Mouse (Mus musculus) limb, embryonic 10.5 days (tissue): ENCODE data around the gene P2ry6. TPM values are rescaled to one million over a fixed set of nuclear protein-coding genes. Genes with fewer than 3 reads are reported as not detected.
A peak's percentile ranks its signal among the peaks of the same experiment; 100 is the strongest.

ENCODE experiments used
- DNase-seq: peaks from one replicate; pipeline ENCODE4 v3.0.0-alpha.2; 2017; ENCODE audit warnings: low spot score
- H3K27ac ChIP-seq: fragments of 300-500 bp; sonication (generic); 2 replicates; pipeline ENCODE4 v1.5.1; 2016; ENCODE audit warnings: mild to moderate bottlenecking
- H3K27me3 ChIP-seq: fragments of 300-500 bp; sonication (generic); 2 replicates; pipeline ENCODE4 v1.6.1; 2016; ENCODE audit warnings: low read depth, mild to moderate bottlenecking; ENCODE audit not compliant: poor library complexity, severe bottlenecking
- H3K36me3 ChIP-seq: fragments of 300-500 bp; sonication (generic); 2 replicates; pipeline ENCODE4 v1.6.1; 2016; ENCODE audit warnings: mild to moderate bottlenecking, moderate library complexity
- H3K4me1 ChIP-seq: fragments of 300-500 bp; sonication (generic); 2 replicates; pipeline ENCODE4 v1.6.1; 2016
- H3K4me3 ChIP-seq: fragments of 300-500 bp; sonication (generic); 2 replicates; pipeline ENCODE4 v1.5.1; 2016; ENCODE audit warnings: mild to moderate bottlenecking, moderate library complexity
- H3K9me3 ChIP-seq: fragments of 300-500 bp; sonication (generic); replicated peaks from 2 replicates; pipeline ENCODE4 v1.6.1; 2016; ENCODE audit warnings: mild to moderate bottlenecking
- WGBS: fragments of 180-500 bp; shearing (Covaris S2); methylation state at CpG from one replicate; pipeline ENCODE4 v1.1.7; 2016; 5-methylcytosine and 5-hydroxymethylcytosine counted together
- polyA plus RNA-seq: library from polyadenylated mRNA; unstranded; fragments of >200 nt; fragmentation: Nextera tagmentation; extraction: Ambion mirVana; gene quantifications from 2 replicates; pipeline ENCODE4 v1.2.1, GENCODE M21; 2016

The P2ry6 gene
- polyA plus RNA-seq, 1 experiment from 2014 or later, result 1.1 TPM

DNA sequence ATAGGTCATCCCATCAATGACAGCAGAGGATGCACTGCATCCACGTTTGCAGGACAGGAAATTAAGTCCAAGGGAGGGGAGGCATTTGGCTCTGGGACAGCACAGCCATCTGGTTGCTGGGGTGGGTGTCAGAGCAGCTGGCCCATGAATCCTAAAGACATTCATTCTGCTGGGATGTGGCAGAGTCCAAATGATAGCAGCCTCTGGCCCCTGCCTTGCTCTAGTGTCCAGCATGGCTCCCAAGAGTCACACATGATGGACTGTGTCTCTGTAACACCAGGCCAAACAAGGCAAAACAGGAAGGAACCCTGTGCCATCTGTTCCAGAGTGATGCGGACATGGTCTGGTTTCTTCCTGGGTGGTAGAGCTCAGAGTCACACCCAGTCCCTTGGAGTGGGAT is 22.5 kb downstream of the P2ry6 start:
- H3K4me3 ChIP-seq, result no peak overlapping the region
- H3K36me3 ChIP-seq, result no peaks in the 10 kb centered on the region
- H3K27me3 ChIP-seq, result no peaks in the 10 kb centered on the region
- no peak for DNase-seq
- no peaks in the 10 kb centered on the region for H3K9me3 ChIP-seq
- WGBS, result 67% methylated on average over 2 of the region's 2 CpGs
- peaks cover 16% of the 10 kb centered on the region for H3K4me1 ChIP-seq
- H3K27ac ChIP-seq, result no peak overlapping the region

DNA sequence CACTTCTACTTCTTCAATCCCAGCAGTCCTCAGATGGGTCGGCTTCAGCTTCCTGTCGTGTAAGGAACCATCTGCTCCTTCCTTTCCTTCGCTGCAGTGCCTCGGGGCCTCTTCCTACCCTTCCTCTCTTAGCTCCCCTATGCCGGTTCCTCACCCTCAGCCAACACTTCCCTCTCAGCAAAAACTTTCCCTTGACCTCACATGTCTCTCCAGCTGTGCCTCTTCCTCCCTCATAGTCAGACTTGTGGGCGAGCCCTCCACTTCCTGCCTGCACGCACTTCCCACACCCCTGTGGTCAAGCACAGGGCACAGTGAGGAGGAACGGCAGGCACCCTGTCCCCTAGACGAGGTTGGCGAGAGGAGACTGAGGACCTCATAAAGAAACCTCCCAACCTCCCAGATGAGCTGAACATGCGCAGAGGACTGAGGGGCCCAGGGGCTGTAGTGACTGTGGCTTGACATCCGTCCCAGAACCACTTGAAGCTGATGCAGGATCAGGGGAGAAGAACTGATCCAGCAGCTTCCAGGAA is 23.9 kb downstream of the P2ry6 start:
- 63% methylated on average over 12 of the region's 12 CpGs for WGBS
- no peaks in the 10 kb centered on the region for H3K36me3 ChIP-seq
- peaks cover 16% of the 10 kb centered on the region for H3K4me1 ChIP-seq
- no peak for DNase-seq
- peak overlapping the region; percentile 58 for H3K27ac ChIP-seq
- no peaks in the 10 kb centered on the region for H3K27me3 ChIP-seq
- no peaks in the 10 kb centered on the region for H3K9me3 ChIP-seq
- no peak overlapping the region for H3K4me3 ChIP-seq

DNA sequence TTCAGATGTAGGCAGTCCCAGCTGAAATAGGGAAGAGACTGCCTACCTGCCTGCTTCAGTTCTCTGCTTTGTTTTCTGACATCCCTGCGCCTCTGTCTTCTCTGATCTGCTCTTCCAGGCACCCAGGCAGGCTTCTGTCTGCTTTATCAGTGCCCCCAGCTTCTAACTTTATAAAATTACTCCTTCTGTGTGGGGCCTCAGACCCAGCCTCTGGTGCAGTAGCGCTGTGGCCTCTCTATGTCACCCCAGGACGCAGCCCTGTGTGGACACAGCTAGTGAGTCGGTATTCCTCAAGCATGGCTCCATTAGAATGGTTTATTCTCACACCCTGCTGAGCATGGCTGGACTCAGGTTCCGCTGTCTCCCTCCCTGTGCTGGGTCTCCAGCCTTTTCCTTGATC is 24.4 kb downstream of the P2ry6 start:
- Histone ChIP-seq H3K27me3 (no peaks in the 10 kb centered on the region), H3K4me3 (no peak overlapping the region), H3K4me1 (peaks cover 16% of the 10 kb centered on the region), H3K36me3 (no peaks in the 10 kb centered on the region), H3K9me3 (no peaks in the 10 kb centered on the region), H3K27ac (peak overlapping the region; percentile 58)
- DNase-seq, result no peak
- WGBS, result 73% methylated on average over 5 of the region's 5 CpGs

DNA sequence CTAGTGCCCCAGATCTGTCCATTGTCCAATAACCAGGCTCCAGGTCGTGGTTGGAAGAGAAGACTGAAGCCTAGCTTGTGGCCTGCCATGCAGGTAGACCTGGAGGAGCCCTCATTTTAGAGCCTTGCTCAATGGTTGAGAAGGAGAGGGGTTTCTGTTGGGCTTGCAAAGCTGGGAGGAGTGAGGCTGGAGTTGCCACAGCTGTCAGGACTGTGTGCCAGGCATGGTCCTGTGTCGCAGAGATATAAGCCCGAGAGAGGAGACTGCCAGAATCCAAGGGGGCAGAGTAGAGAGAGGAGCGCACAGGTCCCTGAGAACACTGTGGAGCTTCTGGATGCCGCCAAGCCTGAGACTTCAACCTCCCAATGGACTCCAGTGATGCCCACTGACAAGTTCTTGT is 29.7 kb downstream of the P2ry6 start:
- H3K36me3 ChIP-seq, result no peaks in the 10 kb centered on the region
- WGBS, result 91% methylated on average over 5 of the region's 5 CpGs
- peaks cover 19% of the 10 kb centered on the region for H3K4me1 ChIP-seq
- no peak overlapping the region for H3K27ac ChIP-seq
- no peak for DNase-seq
- H3K27me3 ChIP-seq, result no peaks in the 10 kb centered on the region
- H3K4me3 ChIP-seq, result no peak overlapping the region
- no peaks in the 10 kb centered on the region for H3K9me3 ChIP-seq

DNA sequence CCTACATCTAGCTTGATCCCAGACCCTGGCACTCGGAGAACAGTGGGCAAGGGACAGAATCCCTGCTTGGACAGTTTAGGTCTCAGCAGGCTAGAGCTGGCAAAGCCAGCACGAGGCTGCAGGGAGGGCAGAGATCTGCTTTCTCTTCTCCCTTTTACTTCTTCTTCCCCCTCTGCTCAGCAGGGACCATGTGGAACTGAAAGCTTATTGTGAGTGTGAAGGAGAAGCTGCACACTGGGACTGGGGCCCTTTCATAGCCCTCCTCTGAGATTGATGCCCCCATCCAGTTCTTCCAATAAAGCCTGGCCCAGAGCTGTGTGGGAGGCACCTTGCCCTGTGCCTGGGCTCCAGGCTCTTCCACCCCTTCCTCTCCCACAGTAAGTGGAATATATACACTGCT is 30.1 kb downstream of the P2ry6 start:
- WGBS, result 84% methylated on average over 2 of the region's 2 CpGs
- H3K36me3 ChIP-seq, result no peaks in the 10 kb centered on the region
- peak overlapping the region; percentile 51; the same call in 1 of the 2 replicates for H3K27ac ChIP-seq
- H3K4me3 ChIP-seq, result no peak overlapping the region
- H3K27me3 ChIP-seq, result no peaks in the 10 kb centered on the region
- no peak for DNase-seq
- H3K4me1 ChIP-seq, result peaks cover 19% of the 10 kb centered on the region
- no peaks in the 10 kb centered on the region for H3K9me3 ChIP-seq

DNA sequence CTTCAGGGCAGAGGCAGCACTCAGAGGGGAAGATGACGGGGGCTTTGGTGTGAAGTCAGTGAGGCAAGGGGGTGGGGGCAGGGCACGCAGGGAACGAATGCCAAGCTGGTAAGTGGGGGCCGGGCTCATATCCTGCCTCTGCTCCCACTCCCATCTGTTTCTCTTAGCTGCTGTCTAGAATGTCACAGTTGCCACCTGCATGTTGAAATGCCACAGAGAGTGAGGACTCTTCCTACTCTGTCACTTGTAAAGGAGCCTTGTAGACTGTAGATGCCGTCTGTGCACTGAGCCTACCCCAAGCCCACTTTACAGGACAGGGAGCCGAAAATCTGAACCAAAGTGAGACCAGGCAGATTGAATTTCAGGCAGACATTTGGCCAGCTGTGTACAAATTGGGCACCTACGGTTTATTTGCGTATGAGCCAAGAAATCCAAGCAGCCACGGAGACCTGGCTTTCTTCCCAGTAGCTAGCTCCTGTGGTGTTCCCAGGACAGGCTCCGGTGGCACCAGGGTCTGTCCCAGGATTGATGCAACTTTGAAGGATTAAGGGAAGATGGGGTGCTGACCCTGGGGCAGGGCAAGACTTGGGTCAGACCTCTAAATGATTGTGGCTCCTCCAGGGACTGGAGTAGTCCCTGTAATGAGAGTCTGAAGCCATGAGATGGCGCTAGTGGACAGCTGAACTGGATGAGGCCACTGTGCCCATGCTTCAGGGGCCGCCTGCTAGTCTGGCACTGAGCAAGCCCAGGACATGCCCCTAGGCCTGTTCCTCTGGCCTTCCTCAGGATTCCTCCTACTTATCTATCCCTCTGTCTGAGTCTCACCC is 31.4 kb downstream of the P2ry6 start:
- WGBS, result 52% methylated on average over 12 of the region's 12 CpGs
- Histone ChIP-seq H3K9me3 (no peaks in the 10 kb centered on the region), H3K36me3 (no peaks in the 10 kb centered on the region), H3K4me1 (peaks cover 19% of the 10 kb centered on the region), H3K27ac (peak overlapping the region; percentile 51), H3K4me3 (no peak overlapping the region), H3K27me3 (no peaks in the 10 kb centered on the region)
- DNase-seq, result peak; percentile 75

DNA sequence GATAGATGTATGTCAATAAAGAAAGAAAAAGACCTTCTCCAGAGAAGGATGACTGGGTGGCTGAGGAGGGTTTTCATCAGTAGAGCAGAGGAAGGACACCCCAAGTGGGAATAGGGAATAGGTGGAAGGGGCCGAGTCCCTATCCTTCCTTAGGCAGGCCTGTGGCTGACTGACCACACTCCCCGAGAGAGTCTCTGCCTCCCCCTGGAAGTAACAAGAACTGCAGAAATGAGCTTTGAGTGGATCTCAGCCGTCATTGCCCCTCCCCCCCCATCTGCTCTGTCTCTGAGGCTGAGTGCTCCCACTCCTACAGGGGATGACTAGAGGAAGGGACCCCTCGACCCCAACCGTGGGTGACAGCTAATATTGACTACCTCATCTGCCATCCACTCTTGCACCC is 33.3 kb downstream of the P2ry6 start:
- WGBS, result 37% methylated on average over 5 of the region's 5 CpGs
- H3K4me1 ChIP-seq, result peaks cover 19% of the 10 kb centered on the region
- DNase-seq, result no peak
- H3K36me3 ChIP-seq, result no peaks in the 10 kb centered on the region
- no peaks in the 10 kb centered on the region for H3K9me3 ChIP-seq
- H3K4me3 ChIP-seq, result no peak overlapping the region
- H3K27ac ChIP-seq, result no peak overlapping the region
- no peaks in the 10 kb centered on the region for H3K27me3 ChIP-seq

GRCm38 (mm10) chr7:100938106-100938505 is 36.3 kb downstream of the P2ry6 start:
- no peaks in the 10 kb centered on the region for H3K27me3 ChIP-seq
- peaks cover 15% of the 10 kb centered on the region for H3K4me1 ChIP-seq
- no peaks in the 10 kb centered on the region for H3K9me3 ChIP-seq
- no peak overlapping the region for H3K27ac ChIP-seq
- no peak overlapping the region for H3K4me3 ChIP-seq
- H3K36me3 ChIP-seq, result no peaks in the 10 kb centered on the region
- DNase-seq, result no peak
- 90% methylated on average over 16 of the region's 16 CpGs for WGBS

DNA sequence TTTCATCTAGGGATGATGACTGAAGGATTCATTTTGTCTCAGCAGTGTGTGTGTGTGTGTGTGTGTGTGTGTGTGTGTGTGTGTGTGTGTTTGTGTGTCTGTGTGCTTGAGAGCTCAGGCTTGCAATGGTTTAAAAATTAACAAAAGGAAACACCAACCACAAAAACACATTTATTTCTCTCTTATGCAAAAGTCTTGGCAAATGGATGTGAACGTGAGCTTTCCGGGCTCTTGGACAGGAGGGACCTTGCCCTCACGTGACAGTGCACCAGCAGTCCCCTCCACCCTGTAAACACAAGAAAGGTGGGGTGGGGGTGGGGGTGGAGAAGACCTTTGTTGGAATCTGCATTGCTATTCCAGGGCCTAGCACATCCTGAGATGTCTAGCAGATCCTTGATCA is 37.0 kb downstream of the P2ry6 start:
- Histone ChIP-seq H3K36me3 (no peaks in the 10 kb centered on the region), H3K4me1 (peaks cover 14% of the 10 kb centered on the region), H3K27me3 (no peaks in the 10 kb centered on the region), H3K4me3 (no peak overlapping the region), H3K9me3 (no peaks in the 10 kb centered on the region), H3K27ac (no peak overlapping the region)
- no peak for DNase-seq
- WGBS, result 91% methylated on average over 3 of the region's 3 CpGs

DNA sequence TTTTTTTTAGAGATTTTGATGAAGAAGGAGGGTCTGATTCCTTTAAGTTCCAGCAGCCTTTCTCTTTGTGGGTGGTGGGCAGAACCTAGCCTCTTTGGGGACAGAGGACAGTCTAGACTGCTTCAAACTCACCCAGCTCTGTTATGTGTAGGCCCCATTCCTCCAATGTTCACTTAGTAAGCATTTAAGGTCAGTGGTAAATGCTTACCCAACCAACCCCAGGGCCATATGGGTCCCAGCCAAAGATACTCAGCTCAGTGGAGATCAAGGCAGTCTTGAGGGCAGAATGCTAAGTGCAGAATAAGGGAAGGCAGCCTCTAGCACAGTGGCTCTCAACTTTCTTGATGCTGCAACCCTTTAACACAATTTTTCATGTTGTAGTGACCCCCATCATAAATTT is 40.9 kb downstream of the P2ry6 start:
- peaks cover 15% of the 10 kb centered on the region for H3K36me3 ChIP-seq
- no peak overlapping the region for H3K27ac ChIP-seq
- no peak for DNase-seq
- no peak overlapping the region for H3K4me3 ChIP-seq
- peaks cover 39% of the 10 kb centered on the region for H3K4me1 ChIP-seq
- no peaks in the 10 kb centered on the region for H3K27me3 ChIP-seq
- no peaks in the 10 kb centered on the region for H3K9me3 ChIP-seq

DNA sequence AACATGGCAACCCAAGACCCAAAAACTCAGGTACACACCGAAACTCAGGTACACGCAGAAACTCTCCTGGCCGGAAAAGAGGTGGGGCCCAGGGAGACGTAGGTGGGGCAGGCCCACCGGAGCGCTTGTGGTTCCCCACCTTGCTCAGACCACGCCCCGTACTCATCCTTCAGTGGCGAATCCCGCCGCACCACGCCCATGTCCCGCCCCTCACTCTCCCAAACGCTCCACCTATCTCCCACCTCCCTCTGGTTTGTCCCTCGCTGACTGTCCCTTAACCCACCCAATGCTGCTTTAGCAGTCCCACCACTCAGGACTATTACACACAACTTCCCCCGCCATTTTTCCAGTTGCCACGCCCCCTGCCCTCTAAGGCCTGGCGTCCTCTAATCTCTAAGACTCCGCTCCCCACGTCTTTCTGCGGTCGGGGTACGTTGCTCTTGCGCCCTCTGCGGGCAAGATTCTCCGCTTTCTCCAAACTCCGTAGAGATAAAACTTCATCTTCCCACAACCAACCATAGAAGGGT is 41.9 kb downstream of the P2ry6 start:
- Histone ChIP-seq H3K36me3 (peaks cover 20% of the 10 kb centered on the region), H3K4me1 (peaks cover 48% of the 10 kb centered on the region), H3K27ac (peak overlapping the region; percentile 97), H3K27me3 (no peaks in the 10 kb centered on the region), H3K4me3 (peak overlapping the region; percentile 85), H3K9me3 (no peaks in the 10 kb centered on the region)
- DNase-seq, result peak; percentile 95
- under 1% methylated on average over 27 of the region's 27 CpGs for WGBS

- peaks cover 20% of the 10 kb centered on the region for H3K36me3 ChIP-seq
- H3K4me1 ChIP-seq, result peaks cover 54% of the 10 kb centered on the region
- peak within 1 kb of the TSS; percentile 97 for H3K27ac ChIP-seq
- H3K9me3 ChIP-seq, result no peaks in the 10 kb centered on the region
- peak; percentile 94 for DNase-seq
- H3K27me3 ChIP-seq, result no peaks in the 10 kb centered on the region
- WGBS, result under 1% methylated on average over 35 of the region's 35 CpGs
- peak within 1 kb of the TSS; percentile 85 for H3K4me3 ChIP-seq
Measured at GRCm38 (mm10) chr7:100931926-100932480, 42.4 kb downstream of the P2ry6 start, which contains the start of gene Arhgef17. Gene Arhgef17 (minus strand): TSS chr7:100932107.

DNA sequence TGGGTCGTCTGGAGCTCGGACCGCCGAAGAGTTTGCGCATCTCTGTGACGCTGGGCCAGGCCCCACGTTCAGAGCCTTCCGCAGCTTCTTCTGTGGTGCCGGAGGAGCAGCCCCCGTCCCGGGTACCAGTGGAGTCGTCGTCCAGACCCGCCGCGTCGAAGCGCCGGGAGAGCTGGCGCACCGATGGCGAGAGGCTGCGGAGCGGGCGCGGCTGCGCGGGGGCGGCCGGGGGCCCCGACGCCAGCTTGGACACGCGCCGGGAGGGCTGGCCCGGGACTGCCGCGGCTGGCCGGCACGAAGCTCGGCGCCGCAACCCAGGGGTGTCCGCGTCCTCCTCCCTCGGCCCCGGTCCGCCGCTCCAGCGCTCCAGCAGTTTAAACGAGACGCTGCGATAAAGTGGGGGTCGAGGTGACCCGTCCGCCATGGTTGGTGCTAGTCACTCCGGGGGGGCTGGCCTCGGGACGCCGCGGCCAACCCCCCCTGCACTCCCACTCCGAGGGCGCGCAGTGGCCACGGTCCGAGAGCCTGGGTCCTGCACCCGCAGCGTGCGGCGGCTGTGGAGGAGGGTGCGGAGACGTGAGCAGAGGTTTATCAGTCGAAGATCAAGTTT is 43.0 kb downstream of the P2ry6 start:
- Histone ChIP-seq H3K4me1 (peaks cover 60% of the 10 kb centered on the region), H3K36me3 (peaks cover 24% of the 10 kb centered on the region), H3K27ac (peak overlapping the region; percentile 97), H3K4me3 (peak overlapping the region; percentile 85), H3K27me3 (no peaks in the 10 kb centered on the region), H3K9me3 (no peaks in the 10 kb centered on the region)
- WGBS, result under 1% methylated on average over 73 of the region's 73 CpGs
- DNase-seq, result peak; percentile 65
